Mouse (Mus musculus) spleen, postnatal 0 days (tissue): Measurements from ENCODE around the gene Pald1. TPM values are rescaled to one million over a fixed set of nuclear protein-coding genes. Genes with fewer than 3 reads are reported as not detected.

ENCODE experiments used
- polyA plus RNA-seq: library from polyadenylated mRNA; unstranded; fragments of >200 nt; fragmentation: Nextera tagmentation; extraction: Ambion mirVana; gene quantifications from 2 replicates; pipeline ENCODE4 v1.2.1, GENCODE M21; 2015

Gene Pald1
- polyA plus RNA-seq = 6.2 and 8.8 TPM in 2 replicates

GRCm38 (mm10) chr10:61383021-61383714 is at the start of gene Pald1:
TSS of gene Pald1 (minus strand) at chr10:61383530.

DNA sequence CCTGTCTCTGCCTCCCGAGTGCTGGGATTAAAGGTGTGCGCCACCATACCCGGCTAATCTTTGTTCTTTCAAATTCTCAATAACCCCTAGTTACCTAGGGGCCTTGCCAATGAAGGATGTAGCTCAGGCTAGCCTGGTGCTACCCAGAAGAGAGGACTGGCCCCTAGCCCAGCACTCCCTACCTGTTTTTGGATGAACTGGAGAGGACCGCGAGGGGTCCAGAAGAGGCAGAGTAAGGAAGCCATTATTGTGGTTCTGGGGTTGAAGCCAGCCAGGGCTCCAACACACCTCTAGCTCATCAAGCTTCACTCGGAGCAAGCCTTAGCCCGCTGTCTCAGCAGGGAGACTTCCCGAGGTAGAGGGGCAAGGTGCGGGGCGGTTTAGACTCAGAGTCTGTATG is 34.3 kb upstream of the Pald1 start, which contains the start of gene Nodal:
Gene Nodal, plus strand, starts transcription at position 301 of the 400 bp plus-strand sequence.

GRCm38 (mm10) chr10:61297477-61297876 is 85.9 kb downstream of the Pald1 start, which contains the start of gene Prf1:
TSS of gene Prf1 (plus strand) at chr10:61297833.

DNA sequence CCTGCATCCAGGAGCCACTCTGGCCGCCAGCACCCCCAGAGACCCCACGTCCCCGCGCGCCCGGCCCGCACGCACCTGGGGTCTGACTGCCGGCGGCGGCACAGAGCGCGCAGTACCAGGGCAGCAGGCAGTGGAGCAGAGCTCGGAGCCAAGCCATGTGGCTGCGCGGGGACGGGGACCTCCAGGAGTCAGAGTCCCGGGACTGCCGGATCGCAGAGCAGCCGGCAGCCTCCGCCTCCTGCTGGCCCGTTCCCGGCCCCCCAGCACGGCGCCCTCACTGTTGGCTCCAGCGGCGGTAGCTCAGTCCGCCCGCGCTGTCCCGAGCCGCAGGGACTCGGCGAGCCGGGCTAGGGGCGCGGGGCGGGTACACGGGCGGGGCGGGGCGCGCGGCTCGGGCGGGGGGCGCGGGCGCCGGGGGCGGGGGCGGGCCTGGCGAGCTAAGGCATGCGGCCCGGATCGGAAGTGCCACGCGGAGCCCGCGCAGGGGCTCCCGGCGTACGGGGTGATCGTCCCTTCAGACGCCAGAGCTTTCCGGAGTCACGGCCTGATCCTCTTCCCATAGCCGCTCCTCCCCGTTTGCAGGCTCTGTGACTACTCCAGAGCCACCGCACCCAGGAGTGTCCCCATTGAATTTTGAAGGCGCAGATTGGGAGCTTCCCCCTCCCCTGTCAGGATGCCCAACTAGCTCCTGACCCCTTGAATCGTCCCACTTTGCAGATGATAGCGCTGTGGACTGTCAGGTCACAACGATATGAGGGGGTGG is 110.1 kb downstream of the Pald1 start, which contains the start of gene Adamts14:
Gene Adamts14, minus strand, starts transcription at position 358 of the 763 bp plus-strand sequence.

Other genes with a start within 250 kb of the Pald1 start
- 13.7 and 18.5 TPM in 2 replicates for gene Sgpl1, start 235.8 kb downstream of the Pald1 start, polyA plus RNA-seq
- gene Tbata, start 211.6 kb downstream of the Pald1 start, polyA plus RNA-seq = not detected in 2 replicates
- 0.63 and 0.80 TPM in 2 replicates for gene Adamts14, start 110.1 kb downstream of the Pald1 start, polyA plus RNA-seq
- gene Prf1, start 85.7 kb downstream of the Pald1 start, polyA plus RNA-seq = 0.20 and 0.62 TPM in 2 replicates
- gene Nodal, start 34.4 kb upstream of the Pald1 start, polyA plus RNA-seq = 0.07 TPM in 1 of 2 replicates, not detected in the other
- 56.4 and 59.8 TPM in 2 replicates for gene Eif4ebp2, start 69.1 kb upstream of the Pald1 start, polyA plus RNA-seq
- gene Lrrc20, start 92.3 kb upstream of the Pald1 start, polyA plus RNA-seq = 5.7 and 5.8 TPM in 2 replicates
- not detected in 2 replicates for gene Npffr1, start 212.0 kb upstream of the Pald1 start, polyA plus RNA-seq